Mouse (Mus musculus) embryo, embryonic 11 days (tissue): Measurements from ENCODE around the gene Ptpro.
"Not testable (repeated sequence)": the region's sequence is repeated elsewhere in the genome, so short reads cannot be mapped to it uniquely, and the experiment has no call there.

Source experiments
- DNase-seq: peaks from one replicate; pipeline ENCODE4 v3.0.0-alpha.2; 2015

The Ptpro gene

DNA sequence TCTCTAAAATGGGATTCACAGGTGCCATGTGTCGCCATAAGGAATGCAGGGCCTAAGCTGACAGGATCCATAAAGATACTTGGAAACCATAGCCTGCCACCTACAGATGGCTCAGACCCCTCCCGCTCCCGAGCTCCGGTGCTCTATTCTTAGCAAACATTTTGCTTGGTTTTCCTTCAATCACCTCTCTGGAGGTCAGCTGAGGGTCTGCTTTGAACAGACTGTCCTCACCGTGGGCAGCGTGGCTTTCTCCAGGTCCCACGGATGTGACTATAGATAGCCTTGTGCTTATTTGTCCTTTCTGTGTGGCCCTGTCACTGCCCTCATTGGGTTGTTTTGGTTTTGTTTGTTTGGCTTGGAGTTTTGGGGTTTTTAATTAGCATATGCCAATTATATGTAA, 206.0 kb downstream of the Ptpro start:
- DNase-seq, result no peak

DNA sequence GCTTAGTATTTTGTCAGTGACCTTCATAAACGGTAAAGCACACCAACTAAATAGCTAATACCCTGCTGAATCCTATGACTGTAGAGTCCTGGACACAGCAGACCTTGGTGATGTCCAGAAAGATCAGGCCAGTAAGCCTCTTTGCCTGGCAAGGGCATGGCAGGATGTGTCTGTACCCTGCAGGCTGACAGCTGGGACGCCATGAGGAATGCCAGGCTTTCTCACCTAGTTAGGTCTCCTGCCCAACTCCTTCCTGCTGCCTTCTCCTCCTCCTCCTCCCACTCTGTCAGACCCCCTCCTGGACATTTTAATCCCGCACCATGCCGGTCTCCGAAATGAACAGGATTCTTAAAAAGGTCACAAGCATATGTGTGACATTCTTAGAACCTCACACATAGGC, 211.7 kb downstream of the Ptpro start:
- no peak for DNase-seq

DNA sequence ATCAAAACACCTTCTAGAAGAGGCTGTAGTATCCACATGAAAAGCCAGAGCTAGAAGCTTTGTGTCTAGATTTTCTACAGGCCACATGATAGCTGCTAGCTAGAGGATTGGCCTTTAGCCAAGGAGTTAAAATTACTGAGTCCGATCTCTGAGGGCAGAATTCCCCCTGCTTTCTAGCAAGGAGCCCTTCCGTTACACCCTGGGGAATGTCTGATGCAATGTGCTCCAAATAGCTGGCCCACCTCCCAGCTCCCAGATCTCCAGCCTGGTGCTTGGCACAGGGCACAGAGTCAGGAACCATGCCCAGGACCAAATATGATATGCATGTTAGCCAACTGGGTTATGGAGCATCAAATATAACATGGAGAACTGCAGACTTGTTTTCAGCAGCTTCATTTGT, 213.1 kb downstream of the Ptpro start:
- no peak for DNase-seq

DNA sequence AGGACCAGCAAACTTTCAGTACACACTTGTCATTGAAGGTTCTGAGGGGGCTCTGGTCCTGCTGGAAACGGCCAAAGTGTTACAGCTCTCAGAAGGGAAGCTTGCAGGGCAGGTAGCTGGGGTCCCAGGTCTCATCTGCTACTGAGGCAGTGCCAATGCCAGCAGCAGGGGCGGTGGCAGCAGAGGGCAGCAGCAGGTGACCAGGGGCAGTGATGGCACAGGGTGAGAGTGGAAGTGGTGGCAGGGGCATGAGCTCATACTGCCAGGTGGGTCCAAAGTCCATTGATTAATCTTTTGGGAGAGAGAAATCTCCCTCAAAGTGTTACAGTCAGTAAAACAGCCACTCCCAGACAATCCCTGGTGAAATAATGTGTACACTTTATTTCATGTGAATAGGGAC, 214.1 kb downstream of the Ptpro start:
- DNase-seq, result no peak

DNA sequence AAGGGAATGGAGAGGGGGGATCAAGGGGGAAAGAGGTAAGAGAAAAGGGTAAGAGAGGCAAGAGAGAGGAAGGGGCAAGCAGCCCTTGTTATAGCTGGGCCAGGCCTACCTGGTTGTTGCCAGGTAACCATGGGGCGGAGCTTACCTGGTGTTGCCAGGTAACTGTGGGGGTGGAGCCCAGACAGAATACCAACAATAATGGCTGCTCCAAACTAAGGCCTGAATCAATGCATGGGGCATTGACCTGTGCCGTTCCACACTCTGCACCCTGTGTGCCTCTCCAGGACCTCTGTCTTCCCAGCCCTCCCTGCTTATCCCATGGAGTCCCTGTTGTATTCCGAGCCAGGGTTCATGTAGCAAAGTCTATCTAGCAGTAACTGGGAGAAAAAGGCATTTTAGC, 215.6 kb downstream of the Ptpro start:
- no peak for DNase-seq

DNA sequence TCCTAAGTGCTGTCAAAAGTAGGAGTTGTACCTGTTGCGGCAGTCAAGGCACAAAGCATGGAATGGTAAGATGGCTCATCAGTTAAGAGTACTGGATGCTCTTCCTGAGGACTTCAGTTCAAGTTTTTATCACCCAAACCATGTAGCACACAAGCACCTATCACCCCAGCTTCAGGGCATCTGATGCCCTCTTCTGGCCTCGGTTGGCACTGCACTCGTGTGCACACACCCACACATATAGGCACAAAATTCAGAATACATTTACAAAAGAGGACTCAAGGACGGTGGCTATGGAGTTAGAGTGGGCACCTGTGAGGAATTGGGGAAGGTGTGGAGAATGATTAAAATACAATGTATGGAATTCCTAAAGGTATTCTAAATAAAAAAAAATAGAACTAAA, 217.4 kb downstream of the Ptpro start:
- DNase-seq, result no peak

DNA sequence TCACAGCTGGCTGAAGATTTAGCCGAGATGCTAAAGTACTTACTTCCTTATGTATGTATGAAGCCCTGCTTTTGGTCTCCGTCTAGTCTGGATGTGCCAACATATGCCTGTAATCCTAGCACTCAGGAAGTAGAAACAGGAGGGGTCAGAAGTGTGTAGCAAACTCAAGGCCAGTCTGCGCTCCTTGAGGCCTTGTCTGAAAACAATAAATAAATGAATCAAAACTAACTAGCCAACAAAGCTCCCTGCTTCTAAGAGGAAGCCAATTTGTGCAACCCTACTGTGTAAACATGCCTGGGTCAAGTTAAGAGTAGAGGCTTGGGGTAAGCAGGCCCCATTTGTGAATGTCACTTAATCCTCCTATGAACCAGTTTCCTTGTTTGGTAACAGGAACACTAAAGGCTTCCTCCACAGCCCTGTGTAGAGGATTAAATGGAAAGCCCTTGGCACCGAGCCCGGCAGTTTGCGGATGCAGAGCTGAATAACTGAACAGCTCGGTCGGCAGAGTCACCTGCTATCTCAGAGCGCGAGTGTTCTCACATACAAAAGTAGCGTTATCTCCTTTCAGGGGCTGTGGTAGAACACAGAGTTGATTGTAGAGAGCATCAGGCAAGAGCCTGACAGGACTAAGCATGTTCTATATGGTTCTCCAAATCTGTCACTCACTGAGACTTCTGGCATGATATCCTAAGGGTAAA, 218.9 kb downstream of the Ptpro start:
- peak; percentile 43 for DNase-seq

DNA sequence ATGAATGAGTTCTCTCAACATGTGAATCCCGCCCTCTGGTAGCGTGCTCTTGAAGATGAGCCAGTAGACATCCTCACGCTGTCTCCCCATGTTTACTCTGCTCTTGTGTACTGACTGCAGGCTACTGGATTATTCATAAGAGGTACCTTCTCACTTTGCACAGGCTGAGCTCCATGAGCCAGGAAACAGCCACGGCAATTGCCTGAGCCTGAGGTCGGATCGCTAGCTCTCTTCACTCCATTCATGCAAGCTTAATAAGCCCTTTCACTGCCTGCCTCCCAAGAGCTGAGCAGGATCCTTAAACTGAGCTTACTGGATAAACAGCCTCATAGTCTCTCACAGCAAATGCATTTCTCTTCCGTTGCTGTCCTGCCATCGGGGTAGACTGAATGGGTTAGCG, 220.0 kb downstream of the Ptpro start:
- DNase-seq, result no peak

DNA sequence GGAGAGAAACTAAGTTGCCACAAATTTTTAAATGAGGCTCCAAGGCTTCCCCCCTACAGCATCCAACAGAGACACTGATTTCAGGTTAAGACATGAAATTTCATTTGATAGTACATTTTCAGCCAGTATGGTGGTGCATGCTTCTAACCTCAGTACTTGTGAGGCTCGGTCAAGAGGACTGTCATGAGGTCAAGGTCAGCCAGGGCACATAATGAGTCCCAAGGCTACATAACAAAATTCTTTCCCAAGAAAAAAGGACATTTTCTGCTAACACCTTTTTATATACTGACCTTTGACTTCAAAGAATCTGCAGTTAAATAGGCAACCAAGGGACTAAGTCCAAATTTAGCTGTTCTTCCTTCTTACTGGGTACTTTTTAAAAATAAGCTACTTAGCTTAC, 221.3 kb downstream of the Ptpro start:
- no peak for DNase-seq

DNA sequence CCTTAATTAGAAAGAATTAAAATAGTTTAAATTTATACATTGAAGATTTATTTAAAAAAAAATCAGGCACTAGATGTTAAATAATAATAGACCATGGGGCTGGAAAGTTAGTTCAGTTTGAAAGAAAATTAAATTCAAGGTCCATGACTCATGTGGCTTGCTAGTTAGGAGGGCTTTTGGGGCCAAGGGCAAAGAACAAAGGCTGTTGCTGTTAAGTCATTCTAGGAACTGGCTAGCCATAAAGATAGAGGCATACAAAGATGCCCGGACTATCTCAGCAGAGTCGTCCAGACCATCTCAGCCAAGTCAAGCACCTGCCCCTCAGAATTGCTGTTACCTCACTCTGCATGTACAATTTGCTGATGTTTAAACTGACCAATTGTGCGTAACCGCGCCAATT, 223.6 kb downstream of the Ptpro start:
- not testable (repeated sequence) for DNase-seq

DNA sequence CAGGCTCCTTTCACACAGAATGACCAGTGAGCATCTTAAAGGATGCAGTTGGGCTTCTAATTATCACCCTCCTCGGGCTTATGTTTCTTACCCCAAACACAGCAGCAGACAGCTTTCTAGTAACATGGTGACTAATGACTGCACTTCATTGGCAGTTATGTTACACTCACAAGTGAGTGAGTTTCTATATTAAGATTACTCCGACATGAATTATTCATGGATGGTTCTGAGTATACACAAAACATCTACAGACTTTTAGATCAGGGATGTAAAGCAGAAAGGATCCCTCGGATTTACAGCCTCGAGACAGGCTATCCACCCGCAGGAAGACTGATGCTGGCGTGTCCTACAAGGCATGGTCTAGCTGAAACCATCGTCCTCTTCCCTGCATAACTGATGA, 230.8 kb downstream of the Ptpro start:
- DNase-seq, result no peak

DNA sequence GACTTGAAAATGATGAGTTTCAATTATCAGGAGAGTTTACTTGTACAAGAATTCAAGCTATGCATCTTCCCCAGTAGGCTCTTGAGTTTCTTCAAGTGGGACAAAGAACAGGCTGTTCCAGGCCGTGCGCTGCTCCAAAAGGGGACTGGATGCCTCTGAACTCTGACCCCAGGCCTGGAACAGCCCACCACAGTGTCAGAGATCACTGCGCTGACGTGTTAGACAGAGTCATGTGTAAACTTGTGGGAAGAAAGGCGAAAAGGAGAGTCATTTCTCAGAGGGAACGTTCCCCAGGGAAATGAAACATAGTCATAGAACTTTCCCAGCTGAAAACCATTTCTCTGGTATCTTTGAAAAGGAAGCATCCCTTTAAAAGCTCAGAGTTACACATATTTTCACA, 235.3 kb downstream of the Ptpro start:
- DNase-seq, result peak; percentile 70

DNA sequence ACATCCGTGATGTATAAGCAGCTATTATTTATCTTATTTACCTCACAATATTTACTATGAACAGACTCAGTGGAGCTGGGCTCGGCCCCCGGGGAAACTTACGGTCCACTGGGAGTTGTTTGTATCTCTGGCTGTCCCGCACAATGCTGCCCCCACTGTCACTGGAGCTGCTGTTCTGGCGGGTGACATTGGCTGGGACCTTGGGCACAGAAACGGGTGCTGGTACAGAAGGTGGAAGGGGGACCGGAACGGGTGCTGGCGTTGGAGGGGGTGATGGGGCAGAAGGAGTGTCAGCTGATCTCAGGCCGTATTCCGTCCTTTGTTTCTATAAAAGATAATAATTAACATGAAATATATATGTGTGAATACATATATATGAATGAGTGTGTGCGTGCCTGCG, 238.0 kb downstream of the Ptpro start:
- DNase-seq, result no peak

DNA sequence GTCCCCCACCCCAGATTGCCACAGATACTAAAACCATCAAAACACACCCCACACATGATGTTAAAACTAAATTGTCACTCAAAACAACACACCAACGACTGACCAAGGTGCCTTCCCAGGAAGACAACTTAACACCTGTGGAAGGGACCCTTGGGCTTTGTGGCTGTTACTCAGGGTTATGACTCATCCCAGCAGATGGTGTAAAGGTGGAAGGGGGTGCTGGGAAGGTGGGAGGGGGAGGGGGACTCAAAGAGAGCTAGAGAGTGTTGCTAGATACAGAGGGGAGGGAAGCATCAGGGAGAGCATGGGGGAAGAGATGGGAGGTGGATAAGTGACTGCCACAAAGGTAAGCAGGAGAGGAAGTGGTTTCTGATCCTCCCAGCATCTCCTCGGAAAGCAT, 239.5 kb downstream of the Ptpro start:
- no peak for DNase-seq

DNA sequence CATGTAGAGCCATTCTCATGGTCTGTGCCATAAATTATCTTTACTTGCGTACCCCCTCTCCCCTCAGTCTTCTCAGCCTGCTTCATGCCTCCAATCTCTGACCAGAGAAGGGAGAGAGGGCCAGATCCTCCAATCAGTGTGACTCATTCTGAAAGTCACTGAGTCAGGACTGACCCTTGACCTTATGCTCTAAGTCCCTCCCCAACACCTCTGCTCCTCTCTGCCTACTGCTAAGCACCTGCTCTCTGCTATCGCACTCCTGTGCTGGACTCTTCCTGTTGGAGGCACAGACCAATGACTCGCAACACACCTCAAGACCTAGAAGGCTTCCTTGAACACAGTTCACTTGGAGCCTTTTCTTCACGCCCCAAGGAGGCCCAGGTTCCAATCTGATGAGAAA, 240.5 kb downstream of the Ptpro start:
- DNase-seq, result no peak

DNA sequence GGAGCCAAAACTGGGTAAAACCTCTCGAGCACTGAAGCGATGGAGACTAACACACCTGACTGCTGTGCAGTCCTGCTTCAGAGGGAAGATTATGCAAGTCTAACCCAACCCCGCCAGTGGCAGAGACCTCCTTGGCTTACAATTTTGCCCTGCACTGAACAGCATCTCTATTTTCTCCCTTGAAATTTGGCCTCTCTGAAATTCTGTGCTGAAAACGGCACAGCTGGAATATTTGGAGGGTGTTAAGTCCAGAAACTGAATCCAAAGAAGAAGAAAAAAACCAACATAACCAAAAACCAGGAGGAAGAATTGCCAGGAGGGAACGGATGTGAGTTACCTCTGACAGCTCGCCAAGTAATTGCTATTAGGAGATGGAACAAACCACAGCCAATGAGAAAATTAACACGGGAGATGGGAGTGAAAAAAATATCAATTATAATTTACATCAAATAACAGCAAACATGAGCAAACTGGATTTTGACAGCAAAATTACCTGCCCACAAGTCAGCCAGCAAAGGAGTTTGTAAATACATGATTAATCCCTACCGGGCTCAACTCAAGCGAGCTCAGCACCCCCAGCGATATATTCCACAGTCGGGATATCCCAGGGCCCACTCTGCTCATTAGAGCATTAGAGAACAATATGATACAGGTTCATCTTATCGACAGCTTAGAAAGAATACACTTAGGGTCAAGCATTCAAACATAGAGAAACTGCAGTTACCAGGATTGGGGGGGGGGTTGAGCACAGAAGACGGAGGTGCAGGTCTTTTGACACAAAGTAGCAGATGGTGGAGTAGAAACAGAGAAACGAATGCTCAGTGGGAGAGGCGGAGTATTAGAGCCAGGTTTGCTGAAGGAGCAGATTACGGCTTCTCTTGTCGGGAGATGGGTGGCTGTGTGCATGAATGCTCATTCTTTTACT, 241.4 kb downstream of the Ptpro start:
- no peak for DNase-seq

DNA sequence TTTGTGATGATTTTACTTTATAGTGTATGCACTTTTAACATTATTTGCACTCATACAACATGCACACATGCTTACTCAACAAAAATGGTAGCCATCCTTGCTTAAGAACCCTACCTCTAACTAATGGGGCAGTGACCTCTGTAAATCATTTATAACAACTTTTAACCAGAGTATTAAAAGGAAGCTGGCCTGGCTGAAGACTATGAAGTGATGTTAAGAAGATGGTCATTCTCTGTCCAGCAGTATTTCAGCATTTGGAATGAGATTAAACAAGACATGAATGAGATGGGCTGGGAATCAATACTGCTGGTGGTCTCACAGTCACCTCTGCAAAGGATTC, 242.0 kb downstream of the Ptpro start:
- no peak for DNase-seq

DNA sequence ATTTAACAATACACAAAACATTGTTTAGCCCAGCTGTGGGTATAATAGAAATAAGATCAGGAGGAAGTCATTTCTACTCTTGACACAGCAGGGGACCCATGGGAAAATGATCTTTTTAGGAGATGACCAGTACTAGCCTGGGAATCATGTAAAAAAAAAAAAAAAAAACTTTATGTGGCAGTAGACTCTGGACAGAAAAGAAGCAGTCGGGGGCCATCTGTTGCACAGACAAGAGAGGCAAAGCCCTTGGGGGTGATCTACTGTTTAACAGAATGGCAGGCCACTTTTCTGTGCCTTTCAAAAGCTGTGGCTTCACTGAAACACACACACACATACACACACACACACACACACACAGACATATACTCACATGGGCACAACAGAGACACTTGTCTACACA, 242.7 kb downstream of the Ptpro start:
- peak; percentile 21 for DNase-seq

DNA sequence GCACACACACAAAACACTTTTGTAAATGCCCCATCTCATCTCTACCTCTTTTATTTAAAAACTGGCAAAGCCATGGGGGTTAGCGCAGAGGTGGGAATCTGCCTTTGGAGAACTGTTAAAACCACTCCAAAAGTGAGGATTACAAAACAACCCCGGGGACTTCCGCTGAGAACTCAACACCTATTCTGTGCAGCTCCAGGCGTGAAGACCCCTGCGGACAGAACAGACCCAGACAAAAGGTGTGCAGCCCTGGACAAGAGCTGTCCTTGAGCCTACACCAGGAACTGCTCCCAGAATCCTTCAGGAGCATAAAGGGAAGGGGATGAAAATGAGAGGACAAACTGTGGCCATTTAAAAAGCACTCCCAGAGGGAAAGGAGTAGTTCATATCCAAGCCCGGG, 243.1 kb downstream of the Ptpro start:
- DNase-seq, result no peak

DNA sequence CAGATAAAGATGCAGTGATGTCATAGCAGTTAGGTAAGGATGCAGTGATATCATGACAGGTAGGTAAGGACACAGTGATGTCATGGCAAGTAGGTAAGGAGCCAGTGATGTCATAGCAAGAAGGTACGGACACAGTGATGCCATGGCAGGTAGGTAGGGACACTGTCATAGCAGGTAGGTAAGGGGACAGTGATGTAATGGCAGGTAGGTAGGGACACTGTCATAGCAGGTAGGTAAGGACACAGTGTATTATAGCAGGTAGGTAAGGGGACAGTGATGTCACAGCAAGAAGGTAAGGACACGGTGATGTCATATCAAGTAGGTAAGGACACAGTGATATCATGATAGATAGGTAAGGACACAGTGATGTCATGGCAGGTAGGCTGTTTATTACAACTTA, 244.4 kb downstream of the Ptpro start:
- DNase-seq, result no peak

DNA sequence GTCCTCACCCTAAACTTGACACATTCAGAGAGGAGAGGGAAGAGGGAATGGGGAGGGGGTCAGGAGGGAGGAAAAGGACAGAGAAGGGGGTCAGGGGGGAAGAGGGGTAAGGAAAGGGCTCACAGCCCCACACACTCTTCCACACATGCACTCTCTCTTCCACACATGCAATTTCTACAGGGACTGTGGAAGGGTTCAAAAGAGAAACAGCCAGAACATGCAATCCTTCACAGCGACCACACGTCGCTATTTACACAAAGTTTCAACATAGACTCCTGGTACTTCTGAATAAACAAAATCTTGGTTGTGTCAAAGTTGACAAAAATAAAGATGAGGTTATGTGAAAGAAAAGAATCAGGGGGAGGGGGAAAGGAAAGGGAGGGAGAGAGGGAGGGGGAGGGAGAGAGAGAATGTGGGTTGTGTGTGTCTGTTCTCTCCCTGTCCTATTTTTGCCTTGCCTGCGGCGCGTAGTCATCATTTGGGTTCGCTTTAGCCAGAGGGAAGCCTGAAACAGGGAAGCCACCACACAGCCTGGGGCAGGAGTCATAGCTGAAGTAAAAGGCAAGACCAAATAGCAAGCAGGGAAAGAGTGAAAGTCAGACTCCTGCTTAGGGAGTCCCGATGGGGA, 245.2 kb downstream of the Ptpro start:
- DNase-seq, result no peak

DNA sequence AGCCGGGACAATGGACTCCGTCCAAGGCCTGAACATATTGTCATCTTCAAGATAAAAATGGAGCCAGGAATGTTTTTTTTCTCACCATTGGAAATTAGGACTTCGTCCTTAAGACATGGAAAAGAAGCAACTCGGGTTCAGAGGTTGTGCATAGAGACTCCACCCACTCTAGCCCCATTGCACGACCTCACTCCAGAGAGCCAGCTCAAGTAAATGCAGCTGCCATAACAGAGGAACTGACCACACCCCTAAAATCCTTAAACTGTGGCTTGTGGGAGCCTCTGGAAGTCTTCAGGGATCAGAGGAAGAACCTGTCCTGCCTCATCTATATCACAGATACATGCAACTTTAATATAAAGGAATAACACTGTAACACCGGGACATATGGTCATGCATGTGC, 246.7 kb downstream of the Ptpro start:
- DNase-seq, result no peak

DNA sequence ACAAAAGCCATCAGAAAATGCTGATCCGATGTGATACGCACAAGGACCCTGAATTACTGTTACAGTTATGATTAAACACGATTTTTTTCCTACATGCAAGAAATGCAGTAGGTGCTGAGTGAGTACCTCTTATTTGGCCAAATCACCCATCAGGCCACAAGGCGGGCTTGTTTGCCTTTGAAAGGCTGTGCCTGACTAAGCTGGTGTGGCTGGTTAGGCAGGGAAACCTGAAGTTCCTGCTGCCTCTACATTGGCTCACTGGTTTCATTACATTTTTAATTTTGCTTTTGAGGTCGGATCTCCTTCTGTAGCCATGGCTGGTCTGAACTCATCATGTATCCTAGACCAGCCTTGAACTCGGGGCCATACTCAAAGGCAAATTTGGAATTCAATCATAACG, 250.9 kb downstream of the Ptpro start:
- no peak for DNase-seq

DNA sequence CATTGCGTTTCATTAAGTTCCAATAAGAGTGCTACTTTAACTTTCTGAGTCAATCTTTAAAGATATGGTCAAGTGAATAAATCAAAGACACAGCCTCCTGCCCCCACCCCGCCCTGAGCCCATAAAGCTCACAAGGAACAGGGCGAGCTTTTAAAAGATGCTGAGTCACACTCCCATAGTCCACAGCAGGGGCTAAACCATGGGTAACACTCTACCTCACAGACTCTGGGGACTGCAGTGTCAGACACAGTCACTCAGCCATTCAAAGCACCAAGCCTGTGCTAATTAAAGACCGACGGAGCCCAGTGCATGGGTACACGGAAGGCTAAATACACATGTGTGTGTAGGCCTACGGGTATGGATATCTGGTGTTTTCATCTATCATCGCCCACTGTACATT, 251.3 kb downstream of the Ptpro start:
- DNase-seq, result no peak
